Mouse (Mus musculus) megakaryocyte-erythroid progenitor cell, adult 5-6 weeks (primary cell): ENCODE data around the gene Slc15a5. TPM values are rescaled to one million over a fixed set of nuclear protein-coding genes. Genes with fewer than 3 reads are reported as not detected.
"Not testable (repeated sequence)": the region's sequence is repeated elsewhere in the genome, so short reads cannot be mapped to it uniquely, and the experiment has no call there.

Experiments
- ATAC-seq: replicated peaks from 2 replicates; pipeline ENCODE4 v1.8.0; 2016; ENCODE audit warnings: mild to moderate bottlenecking, inconsistent platforms; ENCODE audit not compliant: severe bottlenecking, poor library complexity, low FRiP score, low TSS enrichment
- total RNA-seq, 2 experiments: library from RNA; stranded (forward) in 1 of 2; stranded (reverse) in 1 of 2; fragments of 200-1000, 215-1000 nt in 1 of 2; fragments of >200 nt in 1 of 2; fragmentation: Nextera tagmentation in 1 of 2; gene quantifications; 2 replicates each; pipeline ENCODE4 v1.2.3; 2014 to 2017

Slc15a5 gene
- total RNA-seq (2014; fragmentation: Nextera tagmentation) (not detected in 2 replicates), total RNA-seq (2017) (not detected in 2 replicates)

GRCm38 (mm10) chr6:138079816-138080215 is at the start of gene Slc15a5:
Gene Slc15a5, minus strand, starts transcription at chr6:138079916.
- ATAC-seq, result no peak

GRCm38 (mm10) chr6:138128392-138129335 is 48.9 kb upstream of the Slc15a5 start:
- no peak for ATAC-seq

DNA sequence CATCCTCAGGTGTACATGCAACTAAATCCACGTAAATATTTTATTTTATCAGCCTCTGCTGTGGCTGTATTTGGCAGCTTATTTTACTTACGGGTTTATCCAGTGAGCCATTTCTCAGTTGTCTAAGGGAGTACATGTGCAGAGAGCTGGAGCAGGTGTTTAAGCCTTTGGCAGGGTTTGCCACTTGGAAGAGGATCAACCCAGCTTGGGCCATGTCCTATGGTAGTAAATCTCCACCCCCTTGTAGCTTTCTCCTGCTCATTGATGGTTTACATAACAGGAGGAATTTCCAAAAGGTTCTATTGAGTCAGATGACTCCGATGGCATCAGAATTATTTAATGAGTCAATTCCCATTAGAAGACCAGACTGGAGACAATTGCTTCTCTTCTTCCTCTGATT is 37.8 kb upstream of the Slc15a5 start:
- no peak for ATAC-seq

- no peak for ATAC-seq
These were observed 24.8 kb upstream of the Slc15a5 start for GRCm38 (mm10) chr6:138104559-138104958.

- no peak for ATAC-seq
These were observed 23.2 kb upstream of the Slc15a5 start for GRCm38 (mm10) chr6:138102940-138103339.

DNA sequence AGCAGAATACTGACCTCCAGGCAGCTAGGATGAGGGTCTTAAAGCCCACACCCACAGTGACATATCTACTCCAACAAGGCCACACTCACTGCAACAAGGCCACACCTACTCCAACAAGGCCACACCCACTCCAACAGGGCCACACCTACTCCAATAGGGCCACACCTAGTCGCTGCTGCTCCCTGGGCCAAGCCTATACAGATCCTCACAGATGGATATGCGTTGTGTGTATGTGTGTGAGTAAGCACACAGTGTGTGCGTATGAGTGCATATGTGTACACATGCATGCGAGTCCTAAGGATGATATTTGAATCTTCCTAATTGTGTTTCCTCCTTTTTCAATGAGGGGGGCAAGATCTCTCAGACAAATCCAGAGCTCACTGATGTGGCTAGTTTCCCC is 22.1 kb upstream of the Slc15a5 start:
- ATAC-seq, result no peak

DNA sequence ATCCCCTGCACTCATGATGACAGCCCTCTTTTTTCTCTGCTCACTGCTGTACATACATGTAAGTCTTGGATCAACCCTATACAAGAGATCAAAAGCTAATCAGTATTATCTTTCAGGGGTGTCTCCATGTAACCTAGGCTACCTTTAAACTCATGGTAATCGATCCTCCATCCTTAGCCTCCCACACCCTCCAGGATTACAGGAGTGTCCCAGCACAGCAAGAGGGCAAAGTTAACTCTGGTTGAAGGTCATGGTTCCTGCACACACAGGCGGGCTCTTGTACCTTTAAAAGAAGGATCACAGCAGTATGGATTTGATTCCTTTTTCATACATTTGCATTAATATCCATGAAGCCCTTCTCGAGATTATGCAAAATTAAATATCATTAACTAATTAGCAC is 19.9 kb upstream of the Slc15a5 start:
- ATAC-seq, result no peak

- ATAC-seq, result no peak
These were observed 15.3 kb upstream of the Slc15a5 start for GRCm38 (mm10) chr6:138095060-138095459.

DNA sequence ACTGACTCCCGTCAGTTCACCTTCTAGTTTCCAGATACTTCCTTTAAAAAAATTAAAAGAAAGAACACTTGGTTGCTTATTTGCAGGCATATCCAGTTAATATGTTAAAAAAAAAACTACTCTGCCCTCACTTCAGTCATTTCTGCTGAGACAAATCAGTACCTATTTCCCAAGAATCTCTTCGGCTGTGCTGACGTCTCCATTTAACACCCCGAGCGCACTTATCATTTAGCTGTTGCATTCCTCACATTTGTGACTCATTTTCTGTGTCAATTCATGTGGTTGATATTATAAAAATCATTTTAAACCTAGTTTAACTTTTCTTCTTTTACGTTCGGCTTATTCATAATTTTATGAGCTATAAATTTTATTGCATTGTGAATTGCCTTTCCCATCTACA is 12.7 kb upstream of the Slc15a5 start:
- no peak for ATAC-seq

DNA sequence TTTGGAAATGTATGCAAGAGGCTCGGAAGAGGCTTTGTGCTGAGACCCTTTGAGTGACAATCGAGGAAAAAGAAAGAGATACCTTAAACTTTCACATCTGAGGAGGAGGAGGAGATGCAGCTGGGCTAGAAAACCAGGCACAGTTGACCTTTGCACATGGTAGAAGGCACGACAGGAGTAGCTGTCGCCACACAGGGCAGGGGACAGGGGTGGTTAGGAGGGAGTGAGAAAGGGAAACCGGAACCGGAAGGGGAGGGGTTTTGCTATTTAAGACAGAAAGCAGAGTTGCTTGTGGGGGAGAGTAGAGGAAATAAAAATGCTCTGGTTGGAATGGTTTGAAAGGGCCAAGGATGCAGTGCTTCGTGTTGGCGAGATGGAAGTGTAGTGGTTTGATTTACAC is 9.4 kb upstream of the Slc15a5 start:
- no peak for ATAC-seq

DNA sequence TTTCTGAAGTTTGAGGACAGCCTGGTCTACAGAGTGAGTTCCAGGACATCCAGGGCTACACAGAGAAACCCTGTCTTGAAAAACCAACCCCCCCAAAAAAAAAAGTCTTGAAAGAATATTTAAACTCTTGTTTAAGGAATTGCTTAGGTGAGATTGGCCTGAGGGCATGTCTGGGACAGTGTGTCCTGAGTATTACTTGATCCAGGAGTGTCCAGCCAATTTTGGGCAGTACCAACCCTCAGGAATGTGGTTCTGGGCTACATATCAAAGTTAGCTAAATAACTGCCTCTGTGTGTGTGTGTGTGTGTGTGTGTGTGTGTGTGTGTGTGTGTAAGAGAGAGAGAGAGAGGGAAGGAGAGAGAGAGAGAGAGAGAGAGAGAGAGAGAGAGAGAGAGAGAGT is 6.7 kb upstream of the Slc15a5 start:
- ATAC-seq, result not testable (repeated sequence)

DNA sequence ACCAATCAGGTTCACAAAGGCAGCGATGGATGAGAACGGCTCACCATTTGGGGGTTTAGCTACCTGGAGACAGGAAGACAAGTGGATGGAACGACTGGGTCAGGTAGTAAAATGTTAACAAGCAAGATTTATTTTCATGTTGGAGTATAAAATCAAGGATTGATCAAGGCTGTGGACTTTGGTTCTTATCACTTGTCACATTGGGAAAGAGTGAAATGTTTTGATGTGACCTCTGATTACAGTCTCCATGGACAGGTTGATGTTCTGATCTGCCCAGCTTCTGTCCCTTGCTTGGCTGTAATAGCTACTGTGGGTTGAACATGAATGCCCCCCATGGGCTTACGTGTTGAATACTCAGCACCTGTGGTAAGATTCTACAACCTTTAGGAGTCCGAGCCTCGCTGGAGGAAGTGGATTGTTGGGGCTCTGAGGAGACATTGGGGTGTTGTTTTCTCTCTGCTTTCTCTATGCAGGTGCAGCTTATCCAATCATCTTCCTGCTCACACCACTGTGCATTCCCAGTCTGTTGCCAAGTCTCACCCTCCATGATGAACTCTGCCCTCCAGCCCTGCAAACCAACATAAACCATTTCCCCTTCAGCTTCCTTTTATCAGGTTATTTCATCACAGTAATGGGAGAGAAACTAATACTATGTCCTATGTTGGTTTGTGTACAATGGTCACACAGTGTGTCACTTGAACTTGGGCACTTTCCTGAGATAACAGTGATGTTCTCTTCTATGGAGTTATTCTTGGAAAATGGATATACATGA is 1.2 kb upstream of the Slc15a5 start:
- no peak for ATAC-seq

DNA sequence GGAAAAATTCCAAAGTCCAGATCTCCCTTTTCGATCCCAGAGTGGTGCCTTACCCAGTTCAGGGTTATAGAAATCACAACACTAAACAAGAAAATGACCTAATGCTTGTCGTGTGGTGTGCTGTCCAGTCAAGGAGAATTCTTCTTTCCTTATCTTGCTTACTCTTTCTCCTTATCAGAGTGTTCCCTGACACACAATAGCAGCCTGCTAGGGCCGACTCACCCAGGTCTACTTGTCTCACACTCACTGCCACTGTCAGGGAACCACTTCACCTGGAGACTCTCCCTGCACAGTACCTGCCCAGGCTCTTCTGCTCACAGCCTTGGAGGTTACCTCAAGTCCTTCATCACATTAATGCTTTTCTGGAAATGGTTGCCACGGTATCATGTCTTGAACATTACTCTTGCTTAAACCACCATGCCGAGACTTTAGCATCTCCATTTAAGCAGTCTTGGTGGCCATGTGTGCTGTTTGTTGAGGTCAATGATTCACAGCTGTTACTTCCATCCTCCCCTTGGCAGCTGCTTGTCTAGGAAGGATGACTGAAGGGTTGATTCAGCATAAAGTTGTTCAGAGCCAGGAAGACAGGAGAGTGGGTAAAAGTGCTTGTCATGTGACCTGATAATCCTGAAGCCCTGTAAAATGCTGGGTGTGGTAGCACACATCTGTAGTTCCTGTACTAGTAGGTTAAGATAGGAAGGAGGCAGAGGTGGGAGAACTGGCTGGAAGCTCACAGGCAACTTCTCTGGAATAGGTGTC is 1.9 kb downstream of the Slc15a5 start:
- no peak for ATAC-seq

DNA sequence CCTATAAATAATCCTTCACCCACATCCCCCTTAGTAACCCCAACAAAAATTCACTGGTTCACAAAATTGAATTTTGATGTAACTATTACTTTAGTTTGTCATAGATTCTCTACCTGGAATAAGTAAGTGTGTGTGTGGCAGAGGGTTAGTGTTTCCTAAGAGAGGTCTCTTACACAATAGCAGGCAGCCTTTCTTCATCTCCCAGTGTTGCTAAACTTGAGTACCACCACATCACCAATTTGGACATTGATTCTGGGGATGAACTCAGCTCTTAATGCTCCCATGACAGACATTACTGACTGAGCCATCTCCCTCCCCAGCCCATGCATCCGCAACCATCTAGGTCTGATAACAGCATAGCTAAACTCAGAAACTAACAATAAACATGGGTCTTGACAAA is 4.0 kb downstream of the Slc15a5 start:
- no peak for ATAC-seq

DNA sequence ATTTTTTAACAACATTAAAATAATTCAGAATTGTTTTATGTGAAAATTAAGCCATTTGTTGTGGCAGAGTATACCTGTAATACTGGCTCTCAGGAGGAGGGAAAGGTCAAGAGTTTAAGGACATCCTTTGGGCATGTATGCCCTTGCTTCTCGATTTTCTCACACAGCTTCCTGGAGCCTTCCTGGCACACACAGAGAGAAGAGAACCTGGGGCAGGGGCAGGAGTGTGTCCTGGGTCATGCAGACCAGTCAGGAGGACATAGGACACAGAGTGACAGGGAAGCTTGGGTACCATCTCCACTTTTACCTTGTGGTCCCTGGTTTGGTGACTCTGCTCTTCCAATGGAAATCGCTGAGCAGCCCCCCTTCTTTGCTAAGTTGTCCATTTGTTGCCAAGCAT is 6.2 kb downstream of the Slc15a5 start:
- no peak for ATAC-seq

- no peak for ATAC-seq
These were observed 6.8 kb downstream of the Slc15a5 start for GRCm38 (mm10) chr6:138072963-138073339.

GRCm38 (mm10) chr6:138072110-138072962 is 7.4 kb downstream of the Slc15a5 start:
- ATAC-seq, result no peak

DNA sequence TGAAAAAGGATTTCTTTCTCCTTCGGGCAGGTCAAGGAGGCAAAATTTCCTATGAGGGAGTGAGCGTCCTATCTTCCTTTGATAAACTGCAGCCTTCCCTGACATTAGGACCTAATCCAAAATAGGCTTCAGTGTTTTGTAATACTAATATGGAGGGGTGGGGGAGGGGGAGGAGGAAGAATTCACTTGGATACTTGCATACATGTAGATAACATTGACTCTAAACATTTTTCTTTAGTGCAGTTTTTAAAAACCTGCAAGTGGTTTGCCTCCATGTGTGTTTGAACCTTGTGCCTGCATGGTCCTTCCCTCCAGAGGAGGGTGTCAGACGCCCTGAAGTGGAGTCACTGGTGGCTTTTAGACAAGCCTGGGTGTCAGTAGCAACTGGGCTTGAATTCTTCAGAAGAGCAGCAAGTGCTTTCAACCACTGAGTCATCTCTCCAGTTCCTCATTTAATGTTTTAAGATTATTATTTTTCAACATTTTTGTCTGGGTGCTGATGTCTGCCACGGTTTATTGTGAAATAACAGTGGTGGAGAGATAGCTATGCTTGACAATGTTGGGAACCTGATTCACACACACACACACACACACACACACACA is 8.1 kb downstream of the Slc15a5 start:
- ATAC-seq, result no peak
